Mouse (Mus musculus) urinary bladder, postnatal 25 days (tissue): Measurements from ENCODE around the gene Flrt3.

Experiments used
- DNase-seq: peaks from one replicate; pipeline ENCODE4 v3.0.0; 2022; ENCODE audit warnings: low spot score

Flrt3 gene

DNA sequence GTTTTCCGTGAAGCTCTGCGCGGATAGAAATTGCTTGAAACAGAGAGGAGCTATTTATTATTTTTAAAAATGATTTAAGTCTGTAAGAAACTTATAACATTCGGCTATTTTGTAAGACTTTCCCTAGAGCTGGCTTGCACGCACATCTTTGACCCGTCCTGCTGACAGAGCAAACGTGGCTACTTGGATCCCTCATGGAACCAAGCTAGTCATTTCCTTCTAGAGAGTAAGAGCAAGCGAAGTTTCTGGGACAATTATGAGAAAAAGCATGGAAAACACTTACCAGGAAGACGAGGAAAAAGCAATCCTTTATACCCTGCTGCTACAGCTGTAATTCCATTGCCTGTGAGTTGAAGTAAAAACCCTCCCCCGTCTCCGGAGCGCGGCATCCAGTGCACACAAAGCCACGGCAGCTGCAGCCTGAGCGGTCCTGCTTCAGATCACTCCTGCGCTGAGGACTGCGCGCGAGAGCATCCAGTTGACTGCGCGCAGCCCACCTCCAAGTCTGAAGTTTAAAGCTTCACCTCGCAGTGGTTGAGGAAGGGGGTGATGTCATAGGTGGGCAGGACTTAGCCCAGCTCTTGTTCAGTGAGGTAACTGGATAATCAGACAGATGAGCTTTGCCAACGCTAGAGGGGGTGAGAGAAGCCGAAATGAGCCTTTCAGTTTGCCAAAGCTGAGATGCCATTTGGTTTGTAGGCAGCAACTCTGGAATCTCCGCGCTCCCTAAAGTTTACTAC, at the start of gene Flrt3:
Flrt3 (minus strand) TSS at position 507 of the 740 bp plus-strand sequence.
- DNase-seq, result peak; percentile 71

DNA sequence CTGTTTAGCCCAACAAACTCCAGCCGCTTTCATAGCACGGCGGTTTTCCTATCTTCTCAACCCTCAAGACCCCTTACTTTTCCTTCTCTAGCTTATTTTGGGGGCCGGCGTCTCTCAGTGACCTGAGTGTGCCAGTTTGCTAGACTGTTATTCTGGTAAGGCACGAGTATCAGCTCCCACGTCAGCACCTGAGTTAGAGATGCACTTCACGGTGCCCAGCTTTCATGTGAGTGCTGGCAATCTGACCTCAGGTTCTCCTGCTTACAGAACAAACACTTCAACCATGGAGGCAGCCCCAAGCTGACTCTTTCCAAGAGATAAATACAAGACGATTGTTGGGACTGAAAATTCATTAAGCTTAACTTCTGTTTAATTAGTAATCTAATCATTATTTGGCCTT, 46.1 kb upstream of the Flrt3 start:
- DNase-seq, result no peak

GRCm38 (mm10) chr2:140715822-140716221, 44.6 kb upstream of the Flrt3 start:
- no peak for DNase-seq

GRCm38 (mm10) chr2:140707550-140707949, 36.3 kb upstream of the Flrt3 start:
- DNase-seq, result no peak

GRCm38 (mm10) chr2:140705278-140705677, 34.0 kb upstream of the Flrt3 start:
- no peak for DNase-seq

DNA sequence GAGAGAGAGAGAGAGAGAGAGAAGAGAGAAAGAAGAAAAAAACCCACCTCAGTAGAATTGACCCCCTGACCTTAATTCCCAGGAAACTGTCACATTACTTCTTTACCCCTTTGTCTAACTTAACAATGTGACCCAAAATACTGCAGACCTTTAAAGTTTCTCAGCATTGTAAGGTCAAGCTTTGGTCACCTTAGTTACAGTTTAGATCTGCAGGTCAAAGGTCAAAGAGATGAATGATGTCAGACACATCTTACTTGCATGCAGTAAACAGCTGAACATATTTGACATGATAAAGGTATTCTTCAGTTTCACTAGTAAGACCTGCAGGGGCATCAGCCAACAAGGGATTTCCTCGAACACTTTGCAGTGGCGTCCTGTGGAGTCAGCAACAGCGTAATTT, 32.9 kb upstream of the Flrt3 start:
- no peak for DNase-seq

GRCm38 (mm10) chr2:140703377-140703776, 32.1 kb upstream of the Flrt3 start:
- no peak for DNase-seq

DNA sequence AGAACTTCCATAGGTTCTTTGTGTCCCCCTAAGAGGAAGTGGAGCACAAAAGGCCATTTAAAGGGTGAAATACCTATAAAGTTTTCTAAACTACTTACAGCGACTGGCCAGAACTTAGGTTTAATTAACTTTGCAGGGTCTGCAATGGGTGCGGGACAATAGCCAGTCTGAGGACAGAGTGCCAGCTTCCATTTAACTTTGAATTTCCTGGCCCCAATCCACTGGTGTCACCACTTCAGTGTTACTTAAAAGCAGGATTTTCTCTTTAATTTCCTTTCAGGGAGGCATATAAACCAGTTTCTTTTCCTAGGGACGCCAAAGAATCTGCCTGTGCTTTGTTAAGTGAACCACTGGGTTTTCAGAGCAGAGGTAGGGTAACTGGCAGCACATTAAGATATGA, 27.3 kb upstream of the Flrt3 start:
- DNase-seq, result no peak

- no peak for DNase-seq
These were observed 22.6 kb upstream of the Flrt3 start for GRCm38 (mm10) chr2:140693845-140694244.

DNA sequence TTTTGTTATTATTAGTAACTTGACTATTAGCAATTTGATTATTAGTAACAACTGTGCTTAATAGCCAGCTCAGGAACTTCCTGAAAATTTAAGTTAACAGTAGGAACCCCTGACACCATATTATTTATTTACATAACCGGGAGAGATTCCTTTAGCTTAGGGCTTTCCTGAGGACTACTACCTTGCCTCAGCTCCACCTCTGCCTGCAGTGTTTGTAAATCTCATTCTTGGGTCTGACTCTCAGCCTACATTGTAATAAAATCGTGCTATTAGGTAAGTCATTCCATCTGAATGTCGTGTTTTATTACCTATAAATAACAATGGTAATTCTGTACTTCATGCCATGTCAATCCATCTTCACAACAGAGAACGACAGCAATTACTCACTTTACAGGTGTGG, 21.2 kb upstream of the Flrt3 start:
- no peak for DNase-seq

- no peak for DNase-seq
These were observed 20.1 kb upstream of the Flrt3 start for GRCm38 (mm10) chr2:140691403-140691802.

- DNase-seq, result no peak
These were observed 19.6 kb upstream of the Flrt3 start for GRCm38 (mm10) chr2:140690906-140691305.

DNA sequence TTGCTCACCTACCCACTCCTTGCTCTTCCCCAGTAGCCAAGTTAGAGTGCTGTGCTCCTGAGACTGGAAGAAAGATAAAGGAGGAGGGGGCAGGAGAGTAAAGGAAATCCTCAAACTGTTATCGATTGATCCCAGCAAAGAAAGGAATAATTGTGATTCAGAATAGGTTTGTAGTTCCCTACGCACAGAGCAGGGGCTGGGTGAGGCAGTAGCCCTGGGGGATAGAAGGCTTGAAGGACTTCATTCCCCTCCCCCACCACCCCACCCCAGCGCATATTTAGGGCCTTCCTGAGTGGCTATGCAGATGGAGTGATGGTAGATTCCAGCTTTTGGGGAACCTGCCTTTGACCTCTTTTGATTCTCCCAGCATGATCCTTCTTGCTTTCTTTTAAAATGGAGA, 5.5 kb upstream of the Flrt3 start:
- DNase-seq, result no peak

DNA sequence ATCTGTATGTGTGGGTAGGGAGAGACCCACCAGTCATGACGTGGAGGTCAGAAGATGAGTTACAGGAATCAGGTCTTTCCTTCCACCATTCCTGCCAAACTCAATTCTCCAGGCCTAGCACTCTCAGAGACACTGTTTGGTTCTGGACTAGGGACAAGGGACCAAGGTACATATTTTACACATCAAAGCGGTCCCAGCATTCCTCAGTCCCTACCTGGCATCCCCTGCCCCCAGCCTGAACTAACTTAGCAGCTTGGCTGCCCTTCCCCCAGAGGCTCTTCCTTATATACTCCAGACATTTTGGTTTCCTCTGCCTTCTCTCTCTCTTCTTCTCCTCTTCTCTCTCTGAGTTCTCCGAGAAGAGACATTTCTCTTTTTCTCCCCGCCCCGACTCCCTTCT, 2.2 kb upstream of the Flrt3 start:
- DNase-seq, result no peak

DNA sequence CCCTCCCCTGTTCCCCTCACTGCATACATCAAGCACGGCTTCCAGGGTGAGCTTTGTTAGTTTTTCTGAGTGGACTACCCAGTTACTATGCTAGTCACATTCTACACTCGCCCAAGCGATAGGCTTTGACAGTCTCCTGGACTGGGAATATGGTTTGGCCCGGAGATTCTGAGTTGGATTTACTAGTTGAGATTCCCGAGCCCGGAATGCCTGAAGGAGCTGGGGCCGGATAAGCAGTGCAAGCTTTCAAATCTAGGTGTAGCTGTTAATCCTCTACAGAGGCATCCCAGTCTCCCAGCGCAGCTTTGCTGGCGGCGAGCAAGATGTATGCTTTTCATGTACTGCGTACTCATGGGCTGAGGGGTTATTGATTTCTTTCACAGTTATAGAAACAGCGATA, 812 bp downstream of the Flrt3 start:
- DNase-seq, result peak; percentile 27

DNA sequence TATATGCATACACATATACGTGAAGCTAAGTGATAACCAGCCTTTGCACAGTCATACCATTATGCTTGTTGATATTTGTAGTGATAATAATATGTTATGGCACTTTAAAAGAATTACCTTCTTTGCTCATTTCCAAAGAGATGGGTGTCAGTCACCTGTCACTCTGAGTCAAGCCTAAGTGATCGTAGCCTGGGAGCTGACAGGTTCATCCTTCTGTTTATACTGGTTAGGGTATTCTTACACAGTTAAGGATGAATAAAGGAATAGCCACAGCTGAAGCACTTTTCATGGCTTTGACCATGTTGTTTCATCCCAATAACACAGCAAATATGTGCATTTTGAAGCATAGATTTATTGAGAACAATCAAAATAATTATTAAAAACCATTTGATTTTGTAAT, 1.5 kb downstream of the Flrt3 start:
- no peak for DNase-seq

- no peak for DNase-seq
These were observed 2.2 kb downstream of the Flrt3 start for GRCm38 (mm10) chr2:140669081-140669480.

DNA sequence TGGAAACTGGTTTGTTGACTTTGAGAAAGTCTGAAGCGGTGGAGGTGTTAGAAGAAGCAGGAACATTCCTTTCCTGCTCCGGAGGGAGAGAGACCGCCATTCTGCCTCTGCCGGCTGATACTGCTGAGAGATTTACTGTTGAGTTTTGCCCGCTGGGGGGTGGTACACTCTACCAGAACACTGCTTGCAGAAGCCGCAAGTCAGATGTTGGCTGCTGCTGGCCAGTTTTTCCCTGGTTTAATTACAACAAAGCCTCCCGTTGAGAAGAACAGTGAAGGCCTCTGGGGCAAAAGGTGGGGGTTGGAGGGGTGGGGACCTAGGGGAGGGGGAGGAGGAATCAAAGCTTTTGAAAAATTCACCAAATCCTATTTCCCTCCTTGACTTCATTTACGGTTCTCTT, 3.0 kb downstream of the Flrt3 start:
- DNase-seq, result peak; percentile 54

- DNase-seq, result no peak
These were observed 3.8 kb downstream of the Flrt3 start for GRCm38 (mm10) chr2:140667261-140668047.

DNA sequence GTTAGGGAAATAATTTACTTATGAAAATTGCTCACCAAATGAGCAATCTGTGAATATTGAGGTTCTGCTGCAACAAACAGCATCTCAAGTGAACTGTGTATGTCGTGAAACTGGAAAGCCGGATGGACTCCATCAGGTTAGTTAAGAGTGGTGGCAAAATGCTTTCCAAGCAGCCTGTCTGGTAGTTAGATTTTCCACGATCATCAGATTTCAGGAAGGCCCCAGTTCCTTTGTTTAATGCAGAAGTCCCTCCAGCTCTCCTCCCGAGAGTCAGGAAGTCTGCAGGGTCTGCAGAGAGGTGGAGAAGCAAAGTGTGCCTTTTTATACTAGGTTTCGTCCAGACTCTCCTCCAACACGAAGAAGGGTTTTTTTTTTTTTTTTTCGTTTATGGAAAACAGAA, 4.4 kb downstream of the Flrt3 start:
- DNase-seq, result no peak

- DNase-seq, result no peak
These were observed 6.9 kb downstream of the Flrt3 start for GRCm38 (mm10) chr2:140664381-140664780.

- DNase-seq, result no peak
These were observed 8.6 kb downstream of the Flrt3 start for GRCm38 (mm10) chr2:140662673-140663072.

DNA sequence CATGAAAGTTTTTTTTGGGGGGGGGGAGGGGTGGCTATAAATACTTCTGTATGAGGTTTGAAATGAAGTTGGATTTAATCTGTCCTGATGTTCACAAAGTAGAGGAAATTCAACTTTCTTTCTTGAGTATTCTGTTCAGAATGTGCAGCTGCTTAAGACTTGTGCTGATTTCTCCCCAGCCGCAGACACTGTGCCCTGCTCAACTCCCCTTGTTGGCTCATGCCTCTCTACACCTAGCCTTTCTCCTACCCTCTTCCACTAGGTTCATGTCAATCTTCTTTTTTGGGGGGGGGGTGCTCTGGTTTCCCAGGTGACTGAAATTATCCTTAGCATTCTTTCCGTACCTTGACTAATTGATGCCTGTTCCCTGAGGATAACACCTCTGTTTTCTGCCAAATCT, 17.3 kb downstream of the Flrt3 start:
- no peak for DNase-seq

DNA sequence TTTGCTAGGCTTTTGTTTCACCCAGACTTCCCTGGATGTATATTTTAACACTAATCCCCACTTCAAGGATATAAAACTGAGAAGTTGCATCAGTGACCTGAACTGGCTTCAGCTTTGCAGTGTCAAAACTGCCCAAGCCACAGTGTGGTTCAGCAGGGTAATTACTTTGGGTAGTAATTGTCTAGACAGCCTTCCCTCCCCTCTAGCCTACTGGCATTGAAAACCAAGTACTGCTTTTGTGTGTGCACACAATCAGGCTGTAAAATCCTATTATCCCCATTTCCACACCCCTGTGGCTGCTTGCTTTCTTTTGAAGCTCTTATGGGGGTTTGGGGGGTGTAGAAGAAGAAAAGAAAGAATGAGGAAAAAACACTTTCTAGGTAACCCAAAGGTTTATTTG, 17.8 kb downstream of the Flrt3 start:
- no peak for DNase-seq
